Comparison of ENCODE assay signal across 8 mouse cellular contexts in genomic region chr9:114843634-114844016, GRCm38 (mm10). TPM values are rescaled to one million over a fixed set of nuclear protein-coding genes. Genes with fewer than 3 reads are reported as not detected.
DNase-seq lines count a peak whose midpoint lies in the region; ATAC-seq and TF ChIP-seq lines count a peak whose summit lies in the region.

No protein-coding gene starts in this region.

- 0 out of 2 replicates have a peak, but pooled peaks cover 10% of the 10 kb centered on the region for H3K27me3 ChIP-seq in forebrain, embryonic 16.5 days (replicated peaks; ENCODE audit: control insufficient read depth, insufficient read depth, low read length)
- H3K27me3 ChIP-seq in intestine, embryonic 15.5 days (replicated peaks), result no peaks in the 10 kb centered on the region
- H3K27me3 ChIP-seq in liver, embryonic 13.5 days, result peaks cover 36% of the 10 kb centered on the region
- H3K27me3 ChIP-seq in midbrain, postnatal 0 days (ENCODE audit: insufficient read depth, low read length), result peaks cover 17% of the 10 kb centered on the region; the same call in 1 of the 2 replicates

- peak overlapping the region; percentile 74 for H3K4me3 ChIP-seq in forebrain, embryonic 16.5 days (replicated peaks; ENCODE audit: low read length)
- peak overlapping the region; percentile 65 for H3K4me3 ChIP-seq in intestine, embryonic 15.5 days (replicated peaks)
- H3K4me3 ChIP-seq in liver, embryonic 13.5 days (replicated peaks), result peak overlapping the region; percentile 59
- peak overlapping the region; percentile 63 for H3K4me3 ChIP-seq in midbrain, postnatal 0 days (ENCODE audit: low read depth, low read length)

- DNase-seq in left cerebral cortex, adult 18-20 months (ENCODE audit: low spot score in 2 of 2), result peak; percentile 5 to 14
- no peak for DNase-seq in left cerebral cortex, adult 11 months (ENCODE audit: low spot score)
- peak; percentile 5 for DNase-seq in brain, adult 2 months (ENCODE audit: low read depth, low spot score)
- DNase-seq in liver, embryonic 13.5 days, result no peak
- DNase-seq in midbrain, postnatal 0 days (ENCODE audit: low spot score), result no peak
- DNase-seq in yolk sac, embryonic 10.5 days (ENCODE audit: low spot score), result peak; percentile 68

- no peaks in the 10 kb centered on the region for H3K36me3 ChIP-seq in forebrain, embryonic 16.5 days (ENCODE audit: control insufficient read depth, insufficient read depth)
- no peaks in the 10 kb centered on the region for H3K36me3 ChIP-seq in intestine, embryonic 15.5 days
- H3K36me3 ChIP-seq in liver, embryonic 13.5 days, result no peaks in the 10 kb centered on the region
- no peaks in the 10 kb centered on the region for H3K36me3 ChIP-seq in midbrain, postnatal 0 days (ENCODE audit: insufficient read depth, low read length)

- no peak overlapping the region for H3K27ac ChIP-seq in forebrain, embryonic 16.5 days (ENCODE audit: low read length)
- H3K27ac ChIP-seq in intestine, embryonic 15.5 days, result peak overlapping the region; percentile 59
- H3K27ac ChIP-seq in liver, embryonic 13.5 days, result peak overlapping the region; percentile 18; the same call in 1 of the 2 replicates
- 0 out of 2 replicates have a peak overlapping the region, but pooled peaks have one; percentile 26 for H3K27ac ChIP-seq in midbrain, postnatal 0 days (ENCODE audit: low read depth, low read length)

- WGBS in forebrain, embryonic 16.5 days, result under 1% methylated on average over 39 of the region's 40 CpGs
- under 1% methylated on average over 40 of the region's 40 CpGs for whole genome bisulfite sequencing in intestine, embryonic 15.5 days
- WGBS in liver, embryonic 13.5 days (ENCODE audit: insufficient replicate concordance), result under 1% methylated on average over 32 of the region's 40 CpGs
- WGBS in midbrain, postnatal 0 days, result under 1% methylated on average over 40 of the region's 40 CpGs

- peak; percentile 73 for ATAC-seq in forebrain, embryonic 16.5 days
- ATAC-seq in intestine, embryonic 15.5 days, result peak; percentile 73
- ATAC-seq in liver, embryonic 13.5 days (ENCODE audit: low read depth), result peak; percentile 19
- no peak for ATAC-seq in midbrain, postnatal 0 days (ENCODE audit: low FRiP score)

- no peak for TF ChIP-seq CTCF in midbrain, postnatal 0 days (IDR thresholded peaks at IDR 0.05)

- peak overlapping the region; percentile 100 for H3K4me2 ChIP-seq in forebrain, embryonic 16.5 days (ENCODE audit: low read length)
- peak overlapping the region; percentile 96 for H3K4me2 ChIP-seq in intestine, embryonic 15.5 days (replicated peaks)
- H3K4me2 ChIP-seq in liver, embryonic 13.5 days, result peak overlapping the region; percentile 72
- peak overlapping the region; percentile 100 for H3K4me2 ChIP-seq in midbrain, postnatal 0 days (ENCODE audit: low read depth, low read length, poor library complexity, severe bottlenecking)

- H3K9ac ChIP-seq in forebrain, embryonic 16.5 days (replicated peaks; ENCODE audit: low read depth, low read length), result peak overlapping the region; percentile 68
- H3K9ac ChIP-seq in intestine, embryonic 15.5 days, result peak overlapping the region; percentile 55
- peak overlapping the region; percentile 59 for H3K9ac ChIP-seq in liver, embryonic 13.5 days
- peak overlapping the region; percentile 56 for H3K9ac ChIP-seq in midbrain, postnatal 0 days (replicated peaks; ENCODE audit: low read length, poor library complexity, severe bottlenecking)

- no peaks in the 10 kb centered on the region for H3K9me3 ChIP-seq in forebrain, embryonic 16.5 days (ENCODE audit: control insufficient read depth, low read length)
- H3K9me3 ChIP-seq in intestine, embryonic 15.5 days, result no peaks in the 10 kb centered on the region
- no peaks in the 10 kb centered on the region for H3K9me3 ChIP-seq in liver, embryonic 13.5 days (replicated peaks)
- no peaks in the 10 kb centered on the region for H3K9me3 ChIP-seq in midbrain, postnatal 0 days (ENCODE audit: low read length)

- peaks cover 9% of the 10 kb centered on the region for H3K4me1 ChIP-seq in forebrain, embryonic 16.5 days (replicated peaks; ENCODE audit: control insufficient read depth, insufficient read depth, low read length)
- 0 out of 2 replicates have a peak, but pooled peaks cover 2% of the 10 kb centered on the region for H3K4me1 ChIP-seq in intestine, embryonic 15.5 days (replicated peaks)
- 0 out of 2 replicates have a peak, but pooled peaks cover 4% of the 10 kb centered on the region for H3K4me1 ChIP-seq in liver, embryonic 13.5 days (replicated peaks)
- no peaks in the 10 kb centered on the region for H3K4me1 ChIP-seq in midbrain, postnatal 0 days (ENCODE audit: insufficient read depth, low read length)

RNA-seq across cellular contexts. Expression of gene Cmtm8, which starts 0.3 kb away (rescaled TPM):
- total RNA-seq in left cerebral cortex, adult 18-20 months (2021), result 1 to 10 TPM; 1.5 to 1.9 TPM
- 6.3 and 8.2 TPM in 2 replicates for polyA plus RNA-seq in forebrain, embryonic 16.5 days (2015; fragmentation: Nextera tagmentation; extraction: Ambion mirVana)
- 56.6 and 63.0 TPM in 2 replicates for polyA plus RNA-seq in intestine, embryonic 15.5 days (2015; fragmentation: Nextera tagmentation; extraction: Ambion mirVana)
- 21.0 and 23.2 TPM in 2 replicates for polyA plus RNA-seq in liver, embryonic 13.5 days (2015; fragmentation: Nextera tagmentation; extraction: Ambion mirVana)
- 1.1 and 4.2 TPM in 2 replicates for total RNA-seq in midbrain, postnatal 0 days (2014; rRNA removed)
- 4.1 and 6.4 TPM in 2 replicates for polyA plus RNA-seq in midbrain, postnatal 0 days (2015; fragmentation: Nextera tagmentation; extraction: Ambion mirVana)

Comparison
In these comparisons a context has a peak if more than half of its experiments do, and no peak if none do; other contexts are left out.
1. DNase-seq: peak in left cerebral cortex, adult 18-20 months (2 of 2), brain, adult 2 months (single experiment) and yolk sac, embryonic 10.5 days (single experiment); none in left cerebral cortex, adult 11 months (single experiment), liver, embryonic 13.5 days (single experiment) and midbrain, postnatal 0 days (single experiment).
2. Peak in every context shown above with its lines, with median percentiles within 50 percentile points of each other: H3K4me2 ChIP-seq, H3K4me3 ChIP-seq and H3K9ac ChIP-seq.